Mouse (Mus musculus) embryonic facial prominence, embryonic 11.5 days (tissue): Measurements from ENCODE around the gene Ppp1r15b. TPM values are rescaled to one million over a fixed set of nuclear protein-coding genes. Genes with fewer than 3 reads are reported as not detected.
A peak's percentile ranks its signal among the peaks of the same experiment; 100 is the strongest.

Experiments used
- ATAC-seq: fragments of 200-750 bp; cut with Nextera tagmentation; replicated peaks from 2 replicates; pipeline ENCODE4 v1.8.0; 2017; ENCODE audit warnings: low read depth; ENCODE audit not compliant: insufficient number of reproducible peaks, low FRiP score, low TSS enrichment
- DNase-seq: peaks from one replicate; pipeline ENCODE4 v3.0.0-alpha.2; 2015; ENCODE audit warnings: low spot score
- H3K27ac ChIP-seq: fragments of 300-500 bp; sonication (generic); replicated peaks from 2 replicates; pipeline ENCODE4 v1.5.1; 2014; ENCODE audit warnings: mild to moderate bottlenecking, low read depth, low read length, control low read depth
- H3K27me3 ChIP-seq: fragments of 300-500 bp; sonication (generic); 2 replicates; pipeline ENCODE4 v1.6.1; 2014; ENCODE audit warnings: mild to moderate bottlenecking, low read length, moderate library complexity, mixed read lengths; ENCODE audit not compliant: control insufficient read depth, insufficient read depth
- H3K36me3 ChIP-seq: fragments of 300-500 bp; sonication (generic); replicated peaks from 2 replicates; pipeline ENCODE4 v1.6.1; 2014; ENCODE audit warnings: low read depth, mild to moderate bottlenecking, low read length, moderate library complexity, mixed read lengths; ENCODE audit not compliant: control insufficient read depth, insufficient read depth
- H3K4me1 ChIP-seq: fragments of 300-500 bp; sonication (generic); 2 replicates; pipeline ENCODE4 v1.6.1; 2014; ENCODE audit warnings: low read length, mixed read lengths; ENCODE audit not compliant: control insufficient read depth, insufficient read depth
- H3K4me2 ChIP-seq: fragments of 300-500 bp; sonication (generic); 2 replicates; pipeline ENCODE4 v1.6.1; 2014; ENCODE audit warnings: low read depth, mild to moderate bottlenecking, control low read depth, low read length, moderate library complexity
- H3K4me3 ChIP-seq: fragments of 300-500 bp; sonication (generic); 2 replicates; pipeline ENCODE4 v1.5.1; 2014; ENCODE audit warnings: low read depth, low read length, control low read depth
- H3K9ac ChIP-seq: fragments of 300-500 bp; sonication (generic); replicated peaks from 2 replicates; pipeline ENCODE4 v1.6.1; 2014; ENCODE audit warnings: mild to moderate bottlenecking, control low read depth, low read length
- H3K9me3 ChIP-seq: fragments of 300-500 bp; sonication (generic); replicated peaks from 2 replicates; pipeline ENCODE4 v1.6.1; 2016; ENCODE audit warnings: mild to moderate bottlenecking, low read length, inconsistent platforms, mixed read lengths; ENCODE audit not compliant: control insufficient read depth
- WGBS: fragments of 180-500 bp; shearing (Covaris S2); extraction: QIAGEN DNeasy Blood & Tissue Kit; methylation state at CpG from one replicate; pipeline ENCODE4 v1.1.7; 2014; 5-methylcytosine and 5-hydroxymethylcytosine counted together
- polyA plus RNA-seq: library from polyadenylated mRNA; unstranded; fragments of >200 nt; fragmentation: Nextera tagmentation; extraction: Ambion mirVana; gene quantifications from 2 replicates; pipeline ENCODE4 v1.2.1, GENCODE M21; 2014

Ppp1r15b gene
- polyA plus RNA-seq, 1 experiment from 2014 or later = 42.1 TPM

- H3K9me3 ChIP-seq = no peaks in the 10 kb centered on the region
- ATAC-seq (no peak), DNase-seq (no peak)
- 39% methylated on average over 4 of the region's 4 CpGs for WGBS
- H3K36me3 ChIP-seq = peaks cover 8% of the 10 kb centered on the region
- H3K9ac ChIP-seq = peak overlapping the region; percentile 39
- peaks cover 4% of the 10 kb centered on the region; the same call in 1 of the 2 replicates for H3K4me1 ChIP-seq
- H3K4me2 ChIP-seq = peak overlapping the region; percentile 89
- no peak overlapping the region for H3K27ac ChIP-seq
- H3K4me3 ChIP-seq = peak overlapping the region; percentile 73
- no peaks in the 10 kb centered on the region for H3K27me3 ChIP-seq
Observed at GRCm38 (mm10) chr1:133134071-133134470, 3.1 kb downstream of the Ppp1r15b start.

DNA sequence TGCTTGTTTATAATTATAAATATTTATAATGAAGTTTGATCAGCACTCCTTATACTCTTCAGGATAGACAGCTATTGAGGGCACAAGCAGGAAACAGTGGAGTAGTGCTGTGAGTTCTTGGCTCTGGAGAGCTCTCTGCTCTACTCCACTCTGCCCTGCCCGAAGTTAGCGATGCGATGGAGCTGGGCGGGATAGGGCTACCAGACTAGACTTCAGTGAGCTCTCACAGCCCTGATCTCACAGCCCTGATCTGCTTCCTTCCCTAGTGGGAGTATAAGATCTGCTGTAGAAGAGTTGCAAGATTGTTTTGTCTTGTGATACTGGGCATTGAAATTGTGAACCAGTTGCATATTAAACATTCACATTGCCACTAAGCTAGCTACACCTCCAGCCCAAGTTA is 3.9 kb downstream of the Ppp1r15b start:
- Histone ChIP-seq H3K9ac (no peak overlapping the region), H3K36me3 (peaks cover 11% of the 10 kb centered on the region)
- 66% methylated on average over 4 of the region's 4 CpGs for WGBS

GRCm38 (mm10) chr1:133135808-133136207 is 4.9 kb downstream of the Ppp1r15b start:
- Histone ChIP-seq H3K27ac (no peak overlapping the region), H3K9ac (no peak overlapping the region), H3K36me3 (peaks cover 11% of the 10 kb centered on the region), H3K4me3 (no peak overlapping the region), H3K4me2 (no peak overlapping the region), H3K9me3 (no peaks in the 10 kb centered on the region), H3K4me1 (peaks cover 4% of the 10 kb centered on the region; the same call in 1 of the 2 replicates), H3K27me3 (no peaks in the 10 kb centered on the region)
- DNase-seq (no peak), ATAC-seq (no peak)
- WGBS = 71% methylated on average over 5 of the region's 5 CpGs

More for the DNA sequence above, 3.9 kb downstream of the Ppp1r15b start:
- DNase-seq = no peak
- Histone ChIP-seq H3K4me2 (peak overlapping the region; percentile 89), H3K9me3 (no peaks in the 10 kb centered on the region), H3K4me3 (peak overlapping the region; percentile 73), H3K4me1 (peaks cover 4% of the 10 kb centered on the region; the same call in 1 of the 2 replicates), H3K27me3 (no peaks in the 10 kb centered on the region), H3K27ac (no peak overlapping the region)
- ATAC-seq = no peak

- Histone ChIP-seq H3K4me1 (peaks cover 4% of the 10 kb centered on the region; the same call in 1 of the 2 replicates), H3K36me3 (peaks cover 11% of the 10 kb centered on the region), H3K4me3 (no peak overlapping the region), H3K9ac (no peak overlapping the region), H3K27me3 (no peaks in the 10 kb centered on the region), H3K4me2 (no peak overlapping the region), H3K27ac (no peak overlapping the region), H3K9me3 (no peaks in the 10 kb centered on the region)
- ATAC-seq = no peak
- DNase-seq = no peak
- 84% methylated on average over 1 of the region's 1 CpGs for WGBS
Observed at GRCm38 (mm10) chr1:133138401-133138800, 7.5 kb downstream of the Ppp1r15b start.

GRCm38 (mm10) chr1:133146014-133147009 is 15.4 kb downstream of the Ppp1r15b start:
- H3K4me2 ChIP-seq = no peak overlapping the region
- H3K4me3 ChIP-seq = no peak overlapping the region
- no peak overlapping the region for H3K27ac ChIP-seq
- DNase-seq (peak; percentile 79), ATAC-seq (no peak)
- H3K36me3 ChIP-seq = no peaks in the 10 kb centered on the region
- no peaks in the 10 kb centered on the region for H3K27me3 ChIP-seq
- H3K9ac ChIP-seq = no peak overlapping the region
- no peaks in the 10 kb centered on the region; the same call in 1 of the 2 replicates for H3K9me3 ChIP-seq
- H3K4me1 ChIP-seq = no peaks in the 10 kb centered on the region
- whole genome bisulfite sequencing = 66% methylated on average over 22 of the region's 22 CpGs

- Histone ChIP-seq H3K9ac (no peak overlapping the region), H3K4me2 (no peak overlapping the region), H3K27ac (no peak overlapping the region), H3K9me3 (no peaks in the 10 kb centered on the region; the same call in 1 of the 2 replicates), H3K27me3 (no peaks in the 10 kb centered on the region), H3K4me3 (no peak overlapping the region), H3K36me3 (no peaks in the 10 kb centered on the region), H3K4me1 (no peaks in the 10 kb centered on the region)
- no peak for ATAC-seq
- no peak for DNase-seq
- WGBS = 73% methylated on average over 5 of the region's 5 CpGs
Observed at GRCm38 (mm10) chr1:133147324-133147723, 16.4 kb downstream of the Ppp1r15b start.

GRCm38 (mm10) chr1:133148122-133148521 is 17.2 kb downstream of the Ppp1r15b start:
- Histone ChIP-seq H3K4me2 (no peak overlapping the region), H3K9me3 (no peaks in the 10 kb centered on the region; the same call in 1 of the 2 replicates), H3K27me3 (no peaks in the 10 kb centered on the region), H3K4me3 (no peak overlapping the region), H3K9ac (no peak overlapping the region), H3K27ac (no peak overlapping the region), H3K4me1 (no peaks in the 10 kb centered on the region), H3K36me3 (no peaks in the 10 kb centered on the region)
- 93% methylated on average over 8 of the region's 8 CpGs for WGBS
- ATAC-seq = no peak
- DNase-seq = no peak

- Histone ChIP-seq H3K27ac (no peak overlapping the region), H3K4me2 (no peak overlapping the region), H3K4me1 (no peaks in the 10 kb centered on the region), H3K9me3 (no peaks in the 10 kb centered on the region; the same call in 1 of the 2 replicates), H3K27me3 (no peaks in the 10 kb centered on the region), H3K4me3 (no peak overlapping the region), H3K36me3 (no peaks in the 10 kb centered on the region), H3K9ac (no peak overlapping the region)
- 94% methylated on average over 2 of the region's 2 CpGs for WGBS
- ATAC-seq (no peak), DNase-seq (no peak)
Observed at GRCm38 (mm10) chr1:133150556-133150955, 19.6 kb downstream of the Ppp1r15b start.
